Comparison of ENCODE assay signal across 8 mouse cellular contexts in the genomic region with DNA sequence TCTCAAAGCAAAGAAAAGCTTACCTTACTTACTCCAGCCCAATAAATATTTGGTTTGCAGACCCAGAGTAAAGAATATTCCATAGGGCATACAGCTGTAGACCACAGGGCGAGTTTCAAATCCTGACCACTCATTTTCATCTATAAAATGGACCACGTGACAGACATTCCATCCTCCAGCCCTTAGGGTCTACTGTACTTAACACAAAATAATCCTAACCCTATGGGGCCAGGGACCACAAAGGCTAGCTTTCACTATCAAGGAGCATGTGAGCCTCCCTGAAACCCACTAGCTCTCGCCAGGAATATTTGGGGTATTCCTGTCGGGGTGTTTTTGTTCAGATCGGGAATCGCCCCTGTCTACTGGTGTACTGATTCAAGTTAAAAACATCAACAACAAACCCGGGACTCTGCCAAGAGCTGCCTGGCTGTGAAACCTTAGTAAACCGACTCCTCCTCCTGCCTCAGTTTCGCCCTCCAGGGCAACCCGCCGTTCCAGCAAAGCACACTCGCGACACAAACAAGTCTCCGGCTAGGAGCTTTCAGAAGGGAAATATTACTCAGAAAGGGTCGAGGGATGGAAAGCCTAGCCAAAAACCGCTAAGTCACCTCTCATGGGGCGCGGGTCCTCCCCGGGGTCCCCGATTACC. TPM values are rescaled to one million over a fixed set of nuclear protein-coding genes. Genes with fewer than 3 reads are reported as not detected.
DNase-seq lines count a peak whose midpoint lies in the region; ATAC-seq and TF ChIP-seq lines count a peak whose summit lies in the region.

No protein-coding gene starts in this region.

- TF ChIP-seq CTCF in small intestine, adult 2 months (IDR thresholded peaks at IDR 0.05; ENCODE audit: extremely low read depth, insufficient read length, insufficient replicate concordance, low read depth, low read length), result no peak

- H3K4me3 ChIP-seq in lung, embryonic 16.5 days (ENCODE audit: low read length), result peak overlapping the region; percentile 69
- peak overlapping the region; percentile 63 for H3K4me3 ChIP-seq in embryonic facial prominence, embryonic 14.5 days (ENCODE audit: low read depth, low read length)
- peak overlapping the region; percentile 63 for H3K4me3 ChIP-seq in limb, embryonic 12.5 days (replicated peaks)
- peak overlapping the region; percentile 94 for H3K4me3 ChIP-seq in small intestine, adult 2 months (ENCODE audit: low read depth, low read length)

- DNase-seq in lung, postnatal 10 days, result no peak
- DNase-seq in embryonic facial prominence, embryonic 14.5 days (ENCODE audit: low spot score), result peak; percentile 46
- no peak for DNase-seq in left cerebral cortex, postnatal 10 days (ENCODE audit: extremely low spot score in 1 of 2, low spot score in 2 of 2)
- no peak for DNase-seq in frontal cortex, postnatal 14 days (ENCODE audit: low spot score in 2 of 2)
- DNase-seq in natural killer cell, adult 2 months (ENCODE audit: low spot score in 2 of 2), result no peak

- no peaks in the 10 kb centered on the region for H3K9me3 ChIP-seq in lung, embryonic 16.5 days (ENCODE audit: control insufficient read depth, low read length)
- no peaks in the 10 kb centered on the region for H3K9me3 ChIP-seq in embryonic facial prominence, embryonic 14.5 days (ENCODE audit: control insufficient read depth, low read length)
- H3K9me3 ChIP-seq in limb, embryonic 12.5 days, result no peaks in the 10 kb centered on the region

- peak overlapping the region; percentile 75 for H3K9ac ChIP-seq in lung, embryonic 16.5 days (ENCODE audit: low read length)
- H3K9ac ChIP-seq in embryonic facial prominence, embryonic 14.5 days (ENCODE audit: low read depth, low read length), result peak overlapping the region; percentile 68
- peak overlapping the region; percentile 61 for H3K9ac ChIP-seq in limb, embryonic 12.5 days (replicated peaks)

- H3K36me3 ChIP-seq in lung, embryonic 16.5 days (ENCODE audit: control insufficient read depth, insufficient read depth, low read length), result no peaks in the 10 kb centered on the region
- no peaks in the 10 kb centered on the region for H3K36me3 ChIP-seq in embryonic facial prominence, embryonic 14.5 days (ENCODE audit: control insufficient read depth, insufficient read depth, low read length)
- no peaks in the 10 kb centered on the region for H3K36me3 ChIP-seq in limb, embryonic 12.5 days
- H3K36me3 ChIP-seq in small intestine, adult 2 months (ENCODE audit: control insufficient read depth, insufficient read depth, low read length), result no peaks in the 10 kb centered on the region

- peak; percentile 18 for ATAC-seq in lung, embryonic 16.5 days (ENCODE audit: low read depth)
- ATAC-seq in embryonic facial prominence, embryonic 14.5 days (ENCODE audit: low read depth), result peak; percentile 44
- ATAC-seq in limb, embryonic 12.5 days (ENCODE audit: insufficient number of reproducible peaks, insufficient read depth, low FRiP score, low TSS enrichment, low read depth), result peak; percentile 18; the same call in 1 of the 2 replicates

- peaks cover 8% of the 10 kb centered on the region for H3K4me1 ChIP-seq in lung, embryonic 16.5 days (replicated peaks; ENCODE audit: control insufficient read depth, insufficient read depth, low read length)
- peaks cover 9% of the 10 kb centered on the region; the same call in 1 of the 2 replicates for H3K4me1 ChIP-seq in embryonic facial prominence, embryonic 14.5 days (ENCODE audit: control insufficient read depth, insufficient read depth, low read length)
- H3K4me1 ChIP-seq in limb, embryonic 12.5 days (replicated peaks), result peaks cover 13% of the 10 kb centered on the region
- H3K4me1 ChIP-seq in small intestine, adult 2 months (ENCODE audit: control insufficient read depth, insufficient read depth, insufficient read length, low read length), result no peaks in the 10 kb centered on the region

- H3K27me3 ChIP-seq in lung, embryonic 16.5 days (ENCODE audit: control insufficient read depth, insufficient read depth, low read depth, low read length), result no peaks in the 10 kb centered on the region
- H3K27me3 ChIP-seq in embryonic facial prominence, embryonic 14.5 days (replicated peaks; ENCODE audit: control insufficient read depth, insufficient read depth, low read length), result no peaks in the 10 kb centered on the region
- no peaks in the 10 kb centered on the region for H3K27me3 ChIP-seq in limb, embryonic 12.5 days
- no peaks in the 10 kb centered on the region for H3K27me3 ChIP-seq in small intestine, adult 2 months (ENCODE audit: control insufficient read depth, insufficient read depth, low read length)

- no peak for TF ChIP-seq POLR2A in small intestine, adult 2 months (IDR thresholded peaks at IDR 0.05; ENCODE audit: low read depth, low read length)

- peak overlapping the region; percentile 19 for H3K27ac ChIP-seq in lung, embryonic 16.5 days (ENCODE audit: low read length)
- H3K27ac ChIP-seq in embryonic facial prominence, embryonic 14.5 days (replicated peaks; ENCODE audit: low read depth, low read length), result 0 out of 2 replicates have a peak overlapping the region, but pooled peaks have one; percentile 53
- H3K27ac ChIP-seq in limb, embryonic 12.5 days, result peak overlapping the region; percentile 67
- H3K27ac ChIP-seq in small intestine, adult 2 months (ENCODE audit: insufficient read depth, low read depth, low read length), result peak overlapping the region; percentile 54

- 2% methylated on average over 20 of the region's 20 CpGs for WGBS in lung, embryonic 16.5 days
- WGBS in embryonic facial prominence, embryonic 14.5 days, result 3% methylated on average over 20 of the region's 20 CpGs
- 2% methylated on average over 20 of the region's 20 CpGs for WGBS in limb, embryonic 12.5 days
- 2% methylated on average over 20 of the region's 20 CpGs for WGBS in small intestine, adult 2 months

- peak overlapping the region; percentile 69 for H3K4me2 ChIP-seq in lung, embryonic 16.5 days (ENCODE audit: low read depth, low read length)
- peak overlapping the region; percentile 59 for H3K4me2 ChIP-seq in embryonic facial prominence, embryonic 14.5 days (ENCODE audit: low read depth, low read length)
- peak overlapping the region; percentile 65 for H3K4me2 ChIP-seq in limb, embryonic 12.5 days

- intact Hi-C loops in left cerebral cortex, postnatal 10 days (cut with DNase I), result no loop called here

RNA-seq across cellular contexts. Expression of gene Lgmn, which starts 0.5 kb away (rescaled TPM):
- 139 and 142 TPM in 2 replicates for polyA plus RNA-seq in lung, embryonic 16.5 days (2015; fragmentation: Nextera tagmentation; extraction: Ambion mirVana)
- polyA plus RNA-seq in embryonic facial prominence, embryonic 14.5 days (2014; fragmentation: Nextera tagmentation; extraction: Ambion mirVana), result 113 and 115 TPM in 2 replicates
- 59.7 and 60.9 TPM in 2 replicates for polyA plus RNA-seq in limb, embryonic 12.5 days (2016; fragmentation: Nextera tagmentation; extraction: Ambion mirVana)
- polyA plus RNA-seq in small intestine, adult 2 months (2012; rRNA removed), result 48.6 and 70.2 TPM in 2 replicates
- 100 to 1,000 TPM; 118 to 124 TPM for total RNA-seq in left cerebral cortex, postnatal 10 days (2021)

RNA-seq across cellular contexts. Expression of gene Golga5, which starts 29.8 kb away (rescaled TPM):
- 34.2 and 35.5 TPM in 2 replicates for polyA plus RNA-seq in lung, embryonic 16.5 days (2015; fragmentation: Nextera tagmentation; extraction: Ambion mirVana)
- polyA plus RNA-seq in embryonic facial prominence, embryonic 14.5 days (2014; fragmentation: Nextera tagmentation; extraction: Ambion mirVana), result 36.8 and 40.9 TPM in 2 replicates
- 37.5 and 37.6 TPM in 2 replicates for polyA plus RNA-seq in limb, embryonic 12.5 days (2016; fragmentation: Nextera tagmentation; extraction: Ambion mirVana)
- 3.7 and 7.8 TPM in 2 replicates for polyA plus RNA-seq in small intestine, adult 2 months (2012; rRNA removed)
- 10 to 100 TPM; 22.7 to 28.1 TPM for total RNA-seq in left cerebral cortex, postnatal 10 days (2021)
